Comparison of ENCODE assay signal across 7 mouse cellular contexts in the genomic region with DNA sequence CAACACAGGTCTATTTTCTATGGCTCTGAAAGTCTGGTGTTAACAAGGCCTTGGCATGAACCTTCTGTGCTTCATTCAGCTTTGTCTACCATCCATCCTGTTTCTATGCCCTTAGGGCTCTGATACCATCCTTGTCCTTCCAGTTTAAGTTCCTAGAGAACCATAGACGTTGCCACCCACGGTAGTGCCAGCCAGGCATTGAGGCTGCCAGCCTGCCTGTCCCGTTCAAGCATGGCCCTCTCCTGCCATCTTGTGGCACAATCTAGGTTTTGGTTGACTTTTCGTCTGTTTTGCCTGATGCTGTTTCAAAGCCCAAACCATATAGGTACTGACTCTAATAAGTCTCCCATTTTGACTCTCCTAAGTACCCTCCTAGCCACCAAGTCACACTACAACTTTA. TPM values are rescaled to one million over a fixed set of nuclear protein-coding genes. Genes with fewer than 3 reads are reported as not detected.
DNase-seq lines count a peak whose midpoint lies in the region; ATAC-seq lines count a peak whose summit lies in the region.

No protein-coding gene starts in this region.

- H3K4me2 ChIP-seq in hindbrain, embryonic 14.5 days (replicated peaks), result no peak overlapping the region
- no peak overlapping the region for H3K4me2 ChIP-seq in midbrain, embryonic 11.5 days

- peak; percentile 5 for DNase-seq in WW6 (ENCODE audit: low read depth, low spot score)
- peak; percentile 68 for DNase-seq in cerebellum, adult 8-10 months
- peak; percentile 28 to 79 for DNase-seq in frontal cortex, postnatal 10 days (ENCODE audit: low spot score in 2 of 2)
- peak; percentile 90 for DNase-seq in hindbrain, embryonic 14.5 days (ENCODE audit: low spot score)
- peak; percentile 88 to 90 for DNase-seq in layer of hippocampus, postnatal 10 days (ENCODE audit: low spot score in 2 of 2)
- peak; percentile 90 for DNase-seq in midbrain, embryonic 11.5 days (ENCODE audit: low spot score, missing footprints)
- DNase-seq in skeletal muscle tissue, adult 2 months (ENCODE audit: low read depth, low spot score), result peak; percentile 47

- WGBS in hindbrain, embryonic 14.5 days, result 3% methylated on average over 4 of the region's 4 CpGs
- WGBS in midbrain, embryonic 11.5 days, result 6% methylated on average over 4 of the region's 4 CpGs

- H3K4me1 ChIP-seq in hindbrain, embryonic 14.5 days (replicated peaks; ENCODE audit: control insufficient read depth, insufficient read depth, low read length), result 0 out of 2 replicates have a peak, but pooled peaks cover 4% of the 10 kb centered on the region
- H3K4me1 ChIP-seq in midbrain, embryonic 11.5 days (ENCODE audit: control insufficient read depth, insufficient read depth, low read length), result peaks cover 6% of the 10 kb centered on the region; the same call in 1 of the 2 replicates

- no peaks in the 10 kb centered on the region for H3K9me3 ChIP-seq in hindbrain, embryonic 14.5 days (ENCODE audit: control insufficient read depth, low read length)
- H3K9me3 ChIP-seq in midbrain, embryonic 11.5 days (ENCODE audit: control insufficient read depth, low read length), result no peaks in the 10 kb centered on the region

- ATAC-seq in hindbrain, embryonic 14.5 days (ENCODE audit: low FRiP score), result peak; percentile 72
- ATAC-seq in midbrain, embryonic 11.5 days (ENCODE audit: low FRiP score), result peak; percentile 41; the same call in 1 of the 2 replicates

- peaks cover 6% of the 10 kb centered on the region; the same call in 1 of the 2 replicates for H3K27me3 ChIP-seq in hindbrain, embryonic 14.5 days (ENCODE audit: control insufficient read depth, insufficient read depth, low read length)
- H3K27me3 ChIP-seq in midbrain, embryonic 11.5 days (ENCODE audit: control insufficient read depth, insufficient read depth, low read length), result no peaks in the 10 kb centered on the region

- no peaks in the 10 kb centered on the region for H3K36me3 ChIP-seq in hindbrain, embryonic 14.5 days (replicated peaks; ENCODE audit: control insufficient read depth, insufficient read depth)
- H3K36me3 ChIP-seq in midbrain, embryonic 11.5 days (ENCODE audit: control insufficient read depth, insufficient read depth, low read length), result no peaks in the 10 kb centered on the region

- no peak overlapping the region for H3K27ac ChIP-seq in hindbrain, embryonic 14.5 days
- no peak overlapping the region for H3K27ac ChIP-seq in midbrain, embryonic 11.5 days (ENCODE audit: low read depth, low read length)

- no peak overlapping the region for H3K4me3 ChIP-seq in hindbrain, embryonic 14.5 days (replicated peaks; ENCODE audit: low read length)
- no peak overlapping the region for H3K4me3 ChIP-seq in midbrain, embryonic 11.5 days (ENCODE audit: low read depth, low read length)

- H3K9ac ChIP-seq in hindbrain, embryonic 14.5 days, result no peak overlapping the region
- no peak overlapping the region for H3K9ac ChIP-seq in midbrain, embryonic 11.5 days (ENCODE audit: low read length)

RNA-seq across cellular contexts. Expression of a gene that starts 8.7 kb away (rescaled TPM):
- polyA plus RNA-seq in hindbrain, embryonic 14.5 days (2014; fragmentation: Nextera tagmentation; extraction: Ambion mirVana), result 0.32 and 0.77 TPM in 2 replicates
- total RNA-seq in layer of hippocampus, postnatal 10 days (2021), result 1 to 10 TPM; 4.8 to 6.2 TPM
- not detected in 2 replicates for polyA plus RNA-seq in midbrain, embryonic 11.5 days (2014; fragmentation: Nextera tagmentation; extraction: Ambion mirVana)

Comparison
In these comparisons a context has a peak if more than half of its experiments do, and no peak if none do; other contexts are left out.
1. DNase-seq: peak in every context shown above with its lines; median percentile 90 in hindbrain, embryonic 14.5 days; 90 in midbrain, embryonic 11.5 days; 89 in layer of hippocampus, postnatal 10 days; 68 in cerebellum, adult 8-10 months; 54 in frontal cortex, postnatal 10 days; 47 in skeletal muscle tissue, adult 2 months; 5 in WW6.